Mouse (Mus musculus): ENCODE measurements around the gene Rnf168. TPM values are rescaled to one million over a fixed set of nuclear protein-coding genes. Genes with fewer than 3 reads are reported as not detected.

Rnf168 gene
- polyA plus RNA-seq, 1 experiment from 2014 or later: 25.7 TPM

GRCm38 (mm10) chr16:32332556-32333511, 55.6 kb downstream of the Rnf168 start:
- DNase-seq (peak; percentile 65), ATAC-seq (ENCODE audit: low FRiP score, low TSS enrichment) (peak; percentile 81)
- peak overlapping the region; percentile 99 for H3K4me3 ChIP-seq (replicated peaks; ENCODE audit: low read depth, low read length)
- peaks cover 9% of the 10 kb centered on the region for H3K4me1 ChIP-seq (ENCODE audit: control insufficient read depth, insufficient read depth, low read length)
- H3K27me3 ChIP-seq (ENCODE audit: control insufficient read depth, insufficient read depth, low read length): no peaks in the 10 kb centered on the region
- peak overlapping the region; percentile 68 for H3K4me2 ChIP-seq (ENCODE audit: low read length)
- H3K9me3 ChIP-seq (ENCODE audit: control insufficient read depth, low read length): no peaks in the 10 kb centered on the region
- H3K36me3 ChIP-seq (ENCODE audit: control insufficient read depth, insufficient read depth, low read length): no peaks in the 10 kb centered on the region
- H3K9ac ChIP-seq (replicated peaks; ENCODE audit: low read length): peak overlapping the region; percentile 95
- under 1% methylated on average over 52 of the region's 54 CpGs for WGBS
- peak overlapping the region; percentile 94 for H3K27ac ChIP-seq (replicated peaks; ENCODE audit: low read depth, low read length)

DNA sequence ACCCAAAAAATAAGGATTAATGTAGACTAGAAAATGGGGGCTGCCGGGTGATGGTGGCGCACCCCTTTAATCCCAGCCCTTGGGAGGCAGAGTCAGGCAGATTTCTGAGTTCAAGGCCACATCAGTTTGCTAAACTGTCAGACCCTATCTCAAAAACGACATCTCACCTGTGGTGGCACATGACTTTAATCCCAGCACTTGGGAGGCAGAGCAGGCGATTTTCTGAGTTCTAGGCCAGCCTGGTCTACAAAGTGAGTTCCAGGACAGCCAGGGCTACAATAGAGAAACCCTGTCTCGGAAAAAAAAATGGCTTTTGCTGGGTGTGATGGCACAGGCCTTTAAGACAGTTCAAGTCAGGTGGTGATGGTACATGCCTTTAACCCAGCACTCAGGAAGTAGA, 57.9 kb downstream of the Rnf168 start:
- no peak overlapping the region for H3K4me2 ChIP-seq (ENCODE audit: low read length)
- no peak for DNase-seq
- no peaks in the 10 kb centered on the region for H3K27me3 ChIP-seq (ENCODE audit: control insufficient read depth, insufficient read depth, low read length)
- H3K4me3 ChIP-seq (replicated peaks; ENCODE audit: low read depth, low read length): no peak overlapping the region
- ATAC-seq (ENCODE audit: low FRiP score, low TSS enrichment): no peak
- WGBS: 97% methylated on average over 5 of the region's 5 CpGs
- H3K36me3 ChIP-seq (ENCODE audit: control insufficient read depth, insufficient read depth, low read length): no peaks in the 10 kb centered on the region
- peaks cover 9% of the 10 kb centered on the region for H3K4me1 ChIP-seq (ENCODE audit: control insufficient read depth, insufficient read depth, low read length)
- H3K9ac ChIP-seq (replicated peaks; ENCODE audit: low read length): no peak overlapping the region
- H3K9me3 ChIP-seq (ENCODE audit: control insufficient read depth, low read length): no peaks in the 10 kb centered on the region
- H3K27ac ChIP-seq (replicated peaks; ENCODE audit: low read depth, low read length): no peak overlapping the region

- Histone ChIP-seq H3K9ac (replicated peaks; ENCODE audit: low read length) (no peak overlapping the region), H3K27ac (replicated peaks; ENCODE audit: low read depth, low read length) (no peak overlapping the region), H3K36me3 (ENCODE audit: control insufficient read depth, insufficient read depth, low read length) (no peaks in the 10 kb centered on the region), H3K9me3 (ENCODE audit: control insufficient read depth, low read length) (no peaks in the 10 kb centered on the region), H3K4me3 (replicated peaks; ENCODE audit: low read depth, low read length) (no peak overlapping the region), H3K4me2 (ENCODE audit: low read length) (no peak overlapping the region), H3K4me1 (ENCODE audit: control insufficient read depth, insufficient read depth, low read length) (peaks cover 6% of the 10 kb centered on the region), H3K27me3 (ENCODE audit: control insufficient read depth, insufficient read depth, low read length) (no peaks in the 10 kb centered on the region)
- no peak for ATAC-seq (ENCODE audit: low FRiP score, low TSS enrichment)
- no peak for DNase-seq
- WGBS: 83% methylated on average over 7 of the region's 7 CpGs
Measured at GRCm38 (mm10) chr16:32336026-32336780, 58.9 kb downstream of the Rnf168 start.

DNA sequence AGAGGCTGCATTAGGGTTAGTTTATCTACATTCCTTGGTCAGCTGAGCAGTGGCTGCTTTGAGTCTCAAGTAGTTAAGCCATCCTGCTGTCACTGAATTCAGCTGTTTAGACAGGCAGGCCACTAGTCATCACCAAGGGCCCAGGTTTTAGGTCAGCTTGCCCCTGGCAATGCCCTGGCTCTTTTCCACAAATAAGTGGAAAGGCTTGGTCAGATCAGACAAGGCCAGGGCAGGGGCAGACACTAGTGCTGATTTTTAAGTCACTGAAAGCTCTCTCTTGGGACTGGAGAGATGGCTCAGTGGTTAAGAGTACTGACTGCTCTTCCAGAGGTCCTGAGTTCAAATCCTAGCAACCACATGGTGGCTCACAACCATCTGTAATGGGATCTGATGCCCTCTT, 59.7 kb downstream of the Rnf168 start:
- Histone ChIP-seq H3K4me2 (ENCODE audit: low read length) (no peak overlapping the region), H3K36me3 (ENCODE audit: control insufficient read depth, insufficient read depth, low read length) (no peaks in the 10 kb centered on the region), H3K9me3 (ENCODE audit: control insufficient read depth, low read length) (no peaks in the 10 kb centered on the region), H3K27ac (replicated peaks; ENCODE audit: low read depth, low read length) (no peak overlapping the region), H3K9ac (replicated peaks; ENCODE audit: low read length) (no peak overlapping the region), H3K27me3 (ENCODE audit: control insufficient read depth, insufficient read depth, low read length) (no peaks in the 10 kb centered on the region), H3K4me3 (replicated peaks; ENCODE audit: low read depth, low read length) (no peak overlapping the region), H3K4me1 (ENCODE audit: control insufficient read depth, insufficient read depth, low read length) (peaks cover 6% of the 10 kb centered on the region)
- ATAC-seq (ENCODE audit: low FRiP score, low TSS enrichment) (no peak), DNase-seq (no peak)

- Histone ChIP-seq H3K9me3 (ENCODE audit: control insufficient read depth, low read length) (no peaks in the 10 kb centered on the region), H3K9ac (replicated peaks; ENCODE audit: low read length) (no peak overlapping the region), H3K27me3 (ENCODE audit: control insufficient read depth, insufficient read depth, low read length) (no peaks in the 10 kb centered on the region), H3K36me3 (ENCODE audit: control insufficient read depth, insufficient read depth, low read length) (no peaks in the 10 kb centered on the region), H3K4me1 (ENCODE audit: control insufficient read depth, insufficient read depth, low read length) (peaks cover 5% of the 10 kb centered on the region), H3K4me2 (ENCODE audit: low read length) (no peak overlapping the region), H3K27ac (replicated peaks; ENCODE audit: low read depth, low read length) (no peak overlapping the region), H3K4me3 (replicated peaks; ENCODE audit: low read depth, low read length) (no peak overlapping the region)
- DNase-seq (no peak), ATAC-seq (ENCODE audit: low FRiP score, low TSS enrichment) (no peak)
- 94% methylated on average over 1 of the region's 1 CpGs for WGBS
Measured at GRCm38 (mm10) chr16:32340451-32340850, 63.2 kb downstream of the Rnf168 start.

DNA sequence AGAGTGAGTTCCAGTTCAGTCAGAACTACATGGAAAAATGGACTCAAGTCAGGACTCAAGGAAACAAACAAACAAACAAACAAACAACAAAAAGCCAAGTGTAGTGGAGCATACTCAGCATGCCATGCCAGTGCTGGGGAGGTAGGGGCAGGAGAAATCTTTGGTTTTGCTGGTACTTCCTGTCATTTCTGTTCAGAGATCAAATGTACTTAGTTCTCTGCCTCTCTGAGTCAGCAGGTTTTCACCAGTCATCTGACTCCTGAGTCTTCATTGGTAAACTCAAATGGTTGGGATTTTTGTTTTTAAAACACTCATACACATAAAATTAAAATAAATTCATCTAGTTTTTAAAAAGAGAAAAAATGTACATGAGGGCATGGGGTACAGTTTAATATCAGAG, 68.3 kb downstream of the Rnf168 start:
- H3K9ac ChIP-seq (replicated peaks; ENCODE audit: low read length): no peak overlapping the region
- H3K4me1 ChIP-seq (ENCODE audit: control insufficient read depth, insufficient read depth, low read length): no peaks in the 10 kb centered on the region
- no peaks in the 10 kb centered on the region for H3K27me3 ChIP-seq (ENCODE audit: control insufficient read depth, insufficient read depth, low read length)
- no peaks in the 10 kb centered on the region for H3K9me3 ChIP-seq (ENCODE audit: control insufficient read depth, low read length)
- H3K27ac ChIP-seq (replicated peaks; ENCODE audit: low read depth, low read length): no peak overlapping the region
- H3K36me3 ChIP-seq (ENCODE audit: control insufficient read depth, insufficient read depth, low read length): no peaks in the 10 kb centered on the region
- ATAC-seq (ENCODE audit: low FRiP score, low TSS enrichment) (no peak), DNase-seq (no peak)
- no peak overlapping the region for H3K4me2 ChIP-seq (ENCODE audit: low read length)
- H3K4me3 ChIP-seq (replicated peaks; ENCODE audit: low read depth, low read length): no peak overlapping the region

GRCm38 (mm10) chr16:32350776-32351175, 73.5 kb downstream of the Rnf168 start:
- WGBS: 97% methylated on average over 3 of the region's 3 CpGs
- DNase-seq (no peak), ATAC-seq (ENCODE audit: low FRiP score, low TSS enrichment) (no peak)
- Histone ChIP-seq H3K9me3 (ENCODE audit: control insufficient read depth, low read length) (no peaks in the 10 kb centered on the region), H3K4me2 (ENCODE audit: low read length) (no peak overlapping the region), H3K27ac (replicated peaks; ENCODE audit: low read depth, low read length) (no peak overlapping the region), H3K4me3 (replicated peaks; ENCODE audit: low read depth, low read length) (no peak overlapping the region), H3K4me1 (ENCODE audit: control insufficient read depth, insufficient read depth, low read length) (no peaks in the 10 kb centered on the region), H3K9ac (replicated peaks; ENCODE audit: low read length) (no peak overlapping the region), H3K36me3 (ENCODE audit: control insufficient read depth, insufficient read depth, low read length) (peaks cover 22% of the 10 kb centered on the region), H3K27me3 (ENCODE audit: control insufficient read depth, insufficient read depth, low read length) (no peaks in the 10 kb centered on the region)
